Mouse (Mus musculus) hindbrain, embryonic 10.5 days (tissue): Measurements from ENCODE around the gene Ly6g6d. TPM values are rescaled to one million over a fixed set of nuclear protein-coding genes. Genes with fewer than 3 reads are reported as not detected.

Experiments
- DNase-seq: peaks from one replicate; pipeline ENCODE4 v3.0.0-alpha.2; 2017; ENCODE audit warnings: low spot score
- H3K27ac ChIP-seq: fragments of 300-500 bp; sonication (generic); 2 replicates; pipeline ENCODE4 v1.5.1; 2016; ENCODE audit warnings: mild to moderate bottlenecking, moderate library complexity
- H3K27me3 ChIP-seq: fragments of 300-500 bp; sonication (generic); 2 replicates; pipeline ENCODE4 v1.6.1; 2016; ENCODE audit warnings: mild to moderate bottlenecking; ENCODE audit not compliant: poor library complexity, insufficient read depth, severe bottlenecking
- H3K36me3 ChIP-seq: fragments of 300-500 bp; sonication (generic); 2 replicates; pipeline ENCODE4 v1.6.1; 2016; ENCODE audit warnings: mild to moderate bottlenecking, moderate library complexity
- H3K4me1 ChIP-seq: fragments of 300-500 bp; sonication (generic); replicated peaks from 2 replicates; pipeline ENCODE4 v1.6.1; 2016; ENCODE audit warnings: mild to moderate bottlenecking
- H3K4me3 ChIP-seq: fragments of 300-500 bp; sonication (generic); 2 replicates; pipeline ENCODE4 v1.5.1; 2016; ENCODE audit warnings: mild to moderate bottlenecking, moderate library complexity
- H3K9me3 ChIP-seq: fragments of 300-500 bp; sonication (generic); 2 replicates; pipeline ENCODE4 v1.6.1; 2016; ENCODE audit warnings: mild to moderate bottlenecking, moderate library complexity
- WGBS: fragments of 180-500 bp; shearing (Covaris S2); methylation state at CpG from one replicate; pipeline ENCODE4 v1.1.7; 2016; 5-methylcytosine and 5-hydroxymethylcytosine counted together
- polyA plus RNA-seq: library from polyadenylated mRNA; unstranded; fragments of >200 nt; fragmentation: Nextera tagmentation; extraction: Ambion mirVana; gene quantifications from 2 replicates; pipeline ENCODE4 v1.2.1, GENCODE M21; 2016

The Ly6g6d gene
- polyA plus RNA-seq, 1 experiment from 2014 or later, result 2.1 TPM

DNA sequence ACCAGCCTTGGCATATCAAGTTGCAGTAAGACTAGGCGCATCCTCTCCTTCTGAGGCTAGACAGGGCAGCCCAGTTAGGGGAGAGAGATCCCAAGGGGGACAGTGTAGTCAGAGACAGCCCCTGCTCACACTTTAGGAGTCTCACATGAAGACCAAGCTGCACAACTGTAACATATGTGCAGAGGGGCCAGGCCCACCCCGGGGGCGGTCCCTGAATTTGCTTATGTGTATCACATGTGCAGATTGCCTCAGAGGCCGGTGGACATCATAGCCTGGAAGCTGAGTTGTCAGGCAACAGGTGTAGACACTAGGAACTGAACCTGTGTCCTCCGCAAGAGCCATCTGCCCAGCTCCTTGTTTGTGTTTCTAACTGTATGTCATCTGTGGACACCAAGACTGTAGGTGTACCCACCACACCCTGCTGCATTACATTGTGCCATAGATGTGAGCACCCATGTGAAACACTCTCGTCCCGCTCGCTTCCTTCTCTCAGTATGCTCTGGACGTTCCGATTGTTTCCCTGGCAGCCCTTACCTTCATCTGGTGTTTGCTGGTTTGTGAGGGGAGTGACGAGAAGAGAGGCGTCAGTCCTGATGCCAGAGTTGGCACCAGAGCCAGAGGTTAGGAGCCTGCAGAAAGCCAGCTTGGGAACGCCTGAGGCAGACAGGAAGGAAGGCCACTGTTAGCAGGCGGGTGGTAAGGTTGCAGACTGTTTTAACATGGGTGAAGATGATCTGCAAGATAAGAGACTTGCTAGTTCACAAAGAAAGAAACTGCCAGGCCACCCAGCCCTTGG lies 14.7 kb upstream of the Ly6g6d start:
- Histone ChIP-seq H3K9me3 (no peaks in the 10 kb centered on the region), H3K27me3 (no peaks in the 10 kb centered on the region), H3K4me3 (no peak overlapping the region), H3K27ac (no peak overlapping the region), H3K4me1 (peaks cover 18% of the 10 kb centered on the region), H3K36me3 (peaks cover 68% of the 10 kb centered on the region)
- no peak for DNase-seq
- WGBS, result 88% methylated on average over 14 of the region's 14 CpGs

DNA sequence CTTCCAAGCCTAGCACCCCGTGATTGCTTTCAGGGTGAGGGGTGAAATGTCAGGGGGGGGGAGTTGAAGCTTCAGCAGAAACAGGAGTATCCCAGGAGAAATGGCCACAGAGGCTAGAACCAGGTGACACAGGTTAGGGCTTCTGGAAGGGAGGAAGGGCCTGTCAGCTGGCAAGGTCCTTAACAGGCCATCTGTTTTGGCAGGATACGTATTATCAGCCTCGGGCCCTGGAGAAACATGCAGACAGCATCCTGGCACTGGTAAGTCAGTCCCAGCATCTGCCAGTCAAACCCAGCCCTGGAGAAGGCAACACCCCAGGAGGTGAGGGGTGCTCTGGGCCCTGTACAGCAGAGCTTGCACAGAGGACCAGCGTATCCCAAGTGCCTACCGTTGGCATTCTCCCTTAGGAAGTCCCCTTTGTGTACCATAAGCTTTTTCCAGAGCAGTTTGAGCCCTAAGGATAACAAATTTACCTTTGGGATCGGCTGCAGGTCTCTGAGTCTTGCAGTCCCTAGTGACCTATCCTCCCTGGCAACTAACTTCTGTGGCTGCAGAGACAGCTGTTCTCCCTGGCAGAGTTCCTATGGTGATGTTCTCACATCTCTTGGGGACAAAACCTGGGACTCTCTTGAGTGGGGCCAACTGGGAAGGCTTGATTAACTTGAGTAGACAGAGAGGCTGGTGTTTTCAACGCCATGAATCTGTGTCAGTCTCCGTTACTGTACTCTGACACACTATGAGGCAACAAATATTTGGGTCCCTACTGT lies 12.5 kb upstream of the Ly6g6d start:
- Histone ChIP-seq H3K4me1 (peaks cover 18% of the 10 kb centered on the region), H3K36me3 (peaks cover 47% of the 10 kb centered on the region), H3K9me3 (no peaks in the 10 kb centered on the region), H3K4me3 (peak overlapping the region; percentile 76), H3K27ac (peak overlapping the region; percentile 99), H3K27me3 (no peaks in the 10 kb centered on the region)
- DNase-seq, result no peak
- 76% methylated on average over 8 of the region's 8 CpGs for WGBS

DNA sequence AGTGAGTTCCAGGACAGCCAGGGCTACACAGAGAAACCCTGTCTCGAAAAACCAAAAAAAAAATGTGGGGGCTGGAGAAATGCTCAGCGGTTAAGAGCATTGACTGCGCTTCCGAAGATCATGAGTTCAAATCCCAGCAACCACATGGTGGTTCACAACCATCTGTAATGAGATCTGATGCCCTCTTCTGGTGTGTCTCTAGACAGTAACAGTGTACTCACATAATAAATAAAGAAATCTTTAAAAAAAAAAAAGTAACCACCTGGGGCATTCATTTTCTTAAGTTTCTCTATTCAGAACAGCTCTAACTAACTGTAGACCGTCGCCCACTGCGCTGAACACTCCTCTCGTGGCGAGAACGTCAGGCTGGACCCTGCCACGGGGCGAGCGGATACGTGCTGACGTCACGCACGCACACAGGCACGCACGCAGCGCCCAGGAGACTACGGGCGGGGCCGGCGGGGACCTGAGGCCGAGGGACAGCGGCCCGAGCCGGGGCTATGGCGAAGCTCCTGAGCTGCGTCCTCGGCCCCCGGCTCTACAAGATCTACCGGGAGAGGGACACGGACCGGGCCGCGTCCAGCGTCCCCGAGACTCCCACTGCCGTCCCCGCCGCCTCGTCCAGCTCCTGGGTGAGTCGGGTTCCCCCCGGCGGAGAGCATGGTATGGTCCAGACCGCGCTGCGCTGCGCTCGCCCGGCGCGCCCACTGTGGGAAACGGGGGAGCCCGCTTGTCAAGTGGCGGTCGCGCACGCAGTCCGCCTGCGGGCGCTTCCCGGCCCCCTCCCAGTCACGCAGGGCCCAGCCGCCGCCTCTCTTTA lies 11.2 kb upstream of the Ly6g6d start, which contains the start of gene Abhd16a:
TSS of gene Abhd16a (plus strand) at position 439 of the 820 bp plus-strand sequence.
- DNase-seq, result peak; percentile 92
- H3K27ac ChIP-seq, result peak within 1 kb of the TSS; percentile 99
- 2% methylated on average over 67 of the region's 67 CpGs for WGBS
- H3K4me1 ChIP-seq, result peaks cover 18% of the 10 kb centered on the region
- no peaks in the 10 kb centered on the region for H3K27me3 ChIP-seq
- peaks cover 35% of the 10 kb centered on the region for H3K36me3 ChIP-seq
- peak within 1 kb of the TSS; percentile 76 for H3K4me3 ChIP-seq
- no peaks in the 10 kb centered on the region for H3K9me3 ChIP-seq

DNA sequence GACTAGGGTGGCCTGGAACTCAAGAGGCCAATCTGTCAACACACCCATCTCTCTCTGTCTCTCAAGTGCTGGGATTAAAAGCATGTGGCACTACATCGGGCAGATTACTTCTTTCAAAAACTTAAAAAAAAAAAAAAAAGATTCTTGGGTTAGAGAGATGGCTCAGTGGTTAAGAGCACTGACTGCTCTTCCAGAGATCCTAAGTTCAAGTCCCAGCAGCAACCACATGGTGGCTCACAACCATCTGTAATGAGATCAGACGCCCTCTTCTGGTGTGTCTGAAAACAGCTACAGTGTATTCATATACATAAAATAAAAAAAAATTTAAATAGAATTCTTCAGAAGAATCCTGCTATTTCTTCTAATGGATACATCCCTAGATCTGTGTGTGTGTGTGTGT lies 10.3 kb upstream of the Ly6g6d start:
- no peaks in the 10 kb centered on the region for H3K27me3 ChIP-seq
- 55% methylated on average over 2 of the region's 2 CpGs for WGBS

DNA sequence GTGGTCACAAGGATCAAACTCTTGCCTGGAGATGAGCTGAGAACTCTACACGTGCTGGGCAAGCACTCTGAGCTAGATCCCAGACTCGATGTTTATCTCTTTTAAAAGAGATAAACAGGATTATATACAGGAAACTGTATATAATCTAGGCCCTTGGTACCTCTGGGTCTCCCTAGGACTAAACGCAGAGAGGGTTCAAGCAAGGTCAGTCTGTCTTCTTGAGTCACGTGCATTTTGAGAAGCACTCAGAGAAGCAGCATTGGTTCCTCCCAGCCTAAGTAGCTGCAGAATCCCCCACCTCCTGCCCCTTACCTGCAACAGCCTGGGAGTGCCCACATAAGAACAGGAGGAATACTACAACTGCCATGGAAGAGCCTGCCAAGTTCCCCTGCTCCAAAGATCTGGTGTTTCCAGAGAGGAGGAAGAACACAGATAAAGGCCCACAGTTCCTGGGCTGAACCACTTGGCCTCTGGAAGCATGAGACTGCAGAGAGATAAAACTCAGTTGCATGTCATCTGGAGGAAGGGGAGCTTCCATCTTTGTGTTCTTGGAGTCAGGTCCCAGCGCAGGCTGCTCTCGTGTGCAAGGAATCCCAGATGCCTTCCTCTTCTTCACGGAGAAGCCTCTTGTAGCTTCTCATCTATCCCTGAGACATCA lies 7.5 kb upstream of the Ly6g6d start, which contains the start of gene Ly6g6f:
TSS of gene Ly6g6f (minus strand) at position 403 of the 658 bp plus-strand sequence.
- Histone ChIP-seq H3K9me3 (no peaks in the 10 kb centered on the region), H3K27ac (no peak within 1 kb of the TSS), H3K4me3 (no peak within 1 kb of the TSS), H3K27me3 (peaks cover under 1% of the 10 kb centered on the region; the same call in 1 of the 2 replicates), H3K4me1 (peaks cover 23% of the 10 kb centered on the region), H3K36me3 (no peaks in the 10 kb centered on the region)
- 85% methylated on average over 7 of the region's 7 CpGs for WGBS
- DNase-seq, result no peak

More for the DNA sequence above, 10.3 kb upstream of the Ly6g6d start:
- Histone ChIP-seq H3K4me1 (peaks cover 18% of the 10 kb centered on the region), H3K27ac (no peak overlapping the region), H3K9me3 (no peaks in the 10 kb centered on the region), H3K4me3 (no peak overlapping the region), H3K36me3 (peaks cover 27% of the 10 kb centered on the region)
- no peak for DNase-seq

DNA sequence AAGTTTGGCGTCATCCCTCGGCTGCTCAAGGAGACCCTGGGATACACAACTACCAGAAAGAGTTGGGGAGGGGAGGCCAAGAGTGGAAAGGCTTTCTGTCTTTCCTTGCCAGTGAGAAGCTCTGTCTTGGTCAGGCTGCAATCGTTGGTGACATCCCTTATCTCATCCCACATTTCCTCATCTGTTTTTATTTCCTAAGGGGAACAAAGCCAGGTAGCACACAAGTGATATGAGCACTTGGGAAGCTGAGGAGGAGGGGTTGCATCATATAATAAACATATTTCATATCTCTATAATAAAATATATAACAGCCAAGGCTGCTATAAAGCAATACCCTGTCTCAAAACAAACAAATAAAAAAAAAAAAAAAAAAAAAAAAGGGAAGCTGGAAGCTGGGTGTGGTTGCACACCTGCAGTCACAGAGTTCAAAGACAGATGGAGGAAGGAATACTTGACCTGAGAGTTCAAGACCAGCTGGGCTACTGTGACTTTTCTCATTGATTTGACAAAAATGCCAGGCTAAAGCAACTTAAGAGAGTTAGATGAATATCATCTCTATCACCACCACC lies 6.1 kb upstream of the Ly6g6d start:
- Histone ChIP-seq H3K36me3 (no peaks in the 10 kb centered on the region), H3K27me3 (peaks cover 7% of the 10 kb centered on the region), H3K27ac (no peak overlapping the region), H3K4me3 (no peak overlapping the region), H3K9me3 (no peaks in the 10 kb centered on the region), H3K4me1 (peaks cover 18% of the 10 kb centered on the region)
- 83% methylated on average over 3 of the region's 3 CpGs for WGBS
- no peak for DNase-seq

DNA sequence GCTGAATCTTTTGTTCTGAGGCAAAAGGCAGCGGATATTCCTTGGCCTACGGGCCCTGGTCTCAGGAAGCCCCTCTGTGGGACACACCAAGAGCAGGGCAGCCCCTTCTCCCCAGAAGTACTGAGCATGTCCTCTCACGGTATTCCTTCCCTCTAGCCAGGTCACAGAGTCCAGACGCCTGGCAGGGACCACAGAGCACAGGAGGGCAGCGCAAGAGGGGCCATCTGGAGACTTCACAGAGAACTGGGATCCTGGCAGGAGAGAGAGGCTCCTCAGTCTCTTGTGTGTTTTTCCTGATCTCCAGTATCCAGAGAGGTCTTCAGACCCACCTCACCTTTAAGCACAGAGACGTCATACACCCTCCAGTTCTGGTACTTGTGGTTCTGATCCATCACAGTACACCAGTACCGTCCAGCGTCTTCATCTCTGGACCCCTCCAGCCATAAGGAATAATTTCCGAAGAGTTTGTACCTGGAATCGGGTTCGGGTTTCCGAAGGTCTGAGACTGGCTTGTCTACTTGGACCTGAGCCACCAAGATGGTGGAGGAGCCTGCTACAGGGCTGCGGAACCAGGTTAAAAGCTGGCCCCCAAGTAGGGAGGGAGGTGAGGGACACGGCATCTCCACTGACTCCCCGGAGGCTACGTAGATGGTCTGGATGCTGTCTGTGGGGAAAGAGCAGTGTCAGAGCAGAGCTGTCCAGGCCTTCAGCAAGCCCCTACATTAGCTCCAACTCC lies 5.1 kb upstream of the Ly6g6d start:
- no peaks in the 10 kb centered on the region for H3K36me3 ChIP-seq
- no peak for DNase-seq
- no peaks in the 10 kb centered on the region for H3K9me3 ChIP-seq
- H3K27ac ChIP-seq, result no peak overlapping the region
- 87% methylated on average over 16 of the region's 16 CpGs for WGBS
- H3K4me1 ChIP-seq, result peaks cover 21% of the 10 kb centered on the region
- H3K27me3 ChIP-seq, result peaks cover 11% of the 10 kb centered on the region
- H3K4me3 ChIP-seq, result no peak overlapping the region; the same call in 1 of the 2 replicates

DNA sequence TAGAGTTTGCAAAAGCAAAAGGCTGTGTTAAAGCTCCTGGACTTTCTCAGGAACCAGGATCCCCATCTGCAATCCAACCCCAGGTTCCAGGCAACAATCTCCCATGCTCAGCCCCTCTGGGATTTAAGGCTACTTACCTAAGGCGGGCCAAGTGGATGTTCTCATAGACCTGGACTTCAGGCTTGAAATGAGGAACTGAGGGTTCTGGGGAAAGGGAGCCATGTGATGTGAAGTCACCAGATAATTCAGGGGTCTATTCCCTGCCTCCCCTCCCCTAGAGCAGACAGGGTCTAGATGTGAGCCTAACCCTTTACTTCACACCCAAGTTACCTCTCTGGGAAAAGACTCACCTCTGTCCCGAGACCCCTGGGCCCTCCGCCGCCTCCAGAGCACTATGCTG lies 2.8 kb upstream of the Ly6g6d start:
- no peak overlapping the region for H3K27ac ChIP-seq
- no peak for DNase-seq
- no peaks in the 10 kb centered on the region for H3K36me3 ChIP-seq
- 77% methylated on average over 4 of the region's 4 CpGs for WGBS
- peaks cover 11% of the 10 kb centered on the region for H3K27me3 ChIP-seq
- no peak overlapping the region for H3K4me3 ChIP-seq
- H3K4me1 ChIP-seq, result peaks cover 41% of the 10 kb centered on the region
- no peaks in the 10 kb centered on the region for H3K9me3 ChIP-seq

DNA sequence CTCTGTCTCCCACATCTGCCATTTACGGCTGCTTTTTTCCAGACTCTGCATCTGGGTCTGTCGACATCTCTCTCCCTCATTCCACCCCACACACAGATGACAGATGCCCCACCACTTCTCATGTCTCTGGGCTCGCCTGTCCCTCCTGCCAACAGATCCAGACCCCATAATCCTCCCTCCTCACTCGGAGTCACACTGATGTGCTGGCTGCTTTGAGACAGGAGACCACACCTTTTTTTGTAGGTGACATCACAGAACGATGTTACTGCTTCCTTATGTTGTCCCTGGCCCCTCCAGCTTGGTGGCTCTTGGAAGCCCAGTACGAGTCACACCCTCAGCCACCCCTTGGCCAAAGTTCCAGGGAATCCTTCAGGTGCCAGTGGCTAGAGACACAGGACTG lies 2.4 kb upstream of the Ly6g6d start:
- Histone ChIP-seq H3K27me3 (peaks cover 11% of the 10 kb centered on the region), H3K4me3 (no peak overlapping the region), H3K9me3 (no peaks in the 10 kb centered on the region), H3K36me3 (no peaks in the 10 kb centered on the region), H3K27ac (no peak overlapping the region), H3K4me1 (peaks cover 41% of the 10 kb centered on the region)
- WGBS, result 71% methylated on average over 6 of the region's 6 CpGs
- DNase-seq, result no peak

DNA sequence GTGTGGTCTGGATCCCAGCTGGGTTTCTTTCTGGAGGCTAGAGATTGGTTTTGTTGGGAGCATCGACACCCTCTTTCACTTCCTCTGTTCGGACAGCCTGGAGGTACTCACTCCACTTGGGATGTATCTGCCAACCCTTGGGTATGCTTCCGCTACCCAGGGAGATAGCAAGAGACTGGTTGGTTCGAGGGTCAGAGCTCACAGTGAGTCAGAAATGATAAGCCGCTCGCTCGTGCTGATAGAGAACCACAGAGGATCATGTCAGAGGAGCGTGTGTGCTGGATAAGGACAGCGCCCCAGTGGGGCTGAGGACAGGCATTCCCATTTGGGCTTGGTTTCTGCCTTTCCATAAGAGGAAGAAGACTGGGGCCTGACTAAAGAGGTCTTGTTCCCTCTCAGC lies 1.9 kb upstream of the Ly6g6d start:
- Histone ChIP-seq H3K36me3 (no peaks in the 10 kb centered on the region), H3K4me3 (no peak overlapping the region), H3K9me3 (no peaks in the 10 kb centered on the region), H3K27me3 (peaks cover 11% of the 10 kb centered on the region), H3K4me1 (peaks cover 41% of the 10 kb centered on the region), H3K27ac (no peak overlapping the region)
- no peak for DNase-seq
- WGBS, result 71% methylated on average over 9 of the region's 9 CpGs

DNA sequence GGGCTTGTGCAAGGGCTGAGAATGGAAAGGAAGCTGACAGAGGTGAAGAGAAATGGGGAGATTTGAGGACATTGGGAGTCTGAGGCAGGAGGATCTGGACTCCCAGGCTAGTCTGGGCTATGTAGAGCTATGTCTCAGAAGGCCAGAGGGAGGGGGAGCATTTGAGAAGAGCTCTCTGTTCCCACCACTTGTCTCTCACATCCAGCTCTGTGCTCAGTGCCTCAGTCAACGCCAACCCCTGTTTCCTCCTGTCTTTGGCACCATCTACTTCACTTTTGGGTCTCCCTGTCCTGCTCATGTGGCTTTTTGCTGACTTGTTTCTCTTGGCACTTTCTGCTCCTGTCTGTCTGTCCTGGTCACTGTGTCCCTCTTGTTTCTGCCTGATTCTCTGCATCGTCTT lies 580 bp downstream of the Ly6g6d start:
- Histone ChIP-seq H3K27ac (peak overlapping the region; percentile 82), H3K4me3 (peak overlapping the region; percentile 45), H3K4me1 (peaks cover 41% of the 10 kb centered on the region), H3K27me3 (peaks cover 15% of the 10 kb centered on the region), H3K9me3 (no peaks in the 10 kb centered on the region), H3K36me3 (no peaks in the 10 kb centered on the region)
- WGBS, result 43% methylated on average over 2 of the region's 2 CpGs
- no peak for DNase-seq
